Mouse (Mus musculus) forebrain, embryonic 12.5 days (tissue): ENCODE measurements around the gene Tnfsf13b. TPM values are rescaled to one million over a fixed set of nuclear protein-coding genes. Genes with fewer than 3 reads are reported as not detected.

ENCODE experiments used
- ATAC-seq: fragments of 200-750 bp; cut with Nextera tagmentation; 2 replicates; pipeline ENCODE4 v1.8.0; 2017; ENCODE audit warnings: moderate TSS enrichment; ENCODE audit not compliant: low FRiP score
- H3K27ac ChIP-seq: fragments of 300-500 bp; sonication (generic); 2 replicates; pipeline ENCODE4 v1.5.1; 2016; ENCODE audit warnings: mild to moderate bottlenecking
- H3K27me3 ChIP-seq: fragments of 300-500 bp; sonication (generic); 2 replicates; pipeline ENCODE4 v1.6.1; 2016; ENCODE audit warnings: mild to moderate bottlenecking
- H3K36me3 ChIP-seq: fragments of 300-500 bp; sonication (generic); replicated peaks from 2 replicates; pipeline ENCODE4 v1.6.1; 2016; ENCODE audit warnings: mild to moderate bottlenecking
- H3K4me1 ChIP-seq: fragments of 300-500 bp; sonication (generic); 2 replicates; pipeline ENCODE4 v1.6.1; 2016
- H3K4me2 ChIP-seq: fragments of 300-500 bp; sonication (generic); 2 replicates; pipeline ENCODE4 v1.6.1; 2016; ENCODE audit warnings: mild to moderate bottlenecking, moderate library complexity
- H3K4me3 ChIP-seq: fragments of 300-500 bp; sonication (generic); replicated peaks from 2 replicates; pipeline ENCODE4 v1.5.1; 2016; ENCODE audit warnings: mild to moderate bottlenecking
- H3K9ac ChIP-seq: fragments of 300-500 bp; sonication (generic); 2 replicates; pipeline ENCODE4 v1.6.1; 2016; ENCODE audit warnings: mild to moderate bottlenecking
- H3K9me3 ChIP-seq: fragments of 300-500 bp; sonication (generic); 2 replicates; pipeline ENCODE4 v1.6.1; 2016
- WGBS: fragments of 180-500 bp; shearing (Covaris S2); methylation state at CpG from one replicate; pipeline ENCODE4 v1.1.7; 2016; 5-methylcytosine and 5-hydroxymethylcytosine counted together
- polyA plus RNA-seq: library from polyadenylated mRNA; unstranded; fragments of >200 nt; fragmentation: Nextera tagmentation; extraction: Ambion mirVana; gene quantifications from 2 replicates; pipeline ENCODE4 v1.2.1, GENCODE M21; 2016

Tnfsf13b gene
- 0.18 and 0.23 TPM in 2 replicates for polyA plus RNA-seq

DNA sequence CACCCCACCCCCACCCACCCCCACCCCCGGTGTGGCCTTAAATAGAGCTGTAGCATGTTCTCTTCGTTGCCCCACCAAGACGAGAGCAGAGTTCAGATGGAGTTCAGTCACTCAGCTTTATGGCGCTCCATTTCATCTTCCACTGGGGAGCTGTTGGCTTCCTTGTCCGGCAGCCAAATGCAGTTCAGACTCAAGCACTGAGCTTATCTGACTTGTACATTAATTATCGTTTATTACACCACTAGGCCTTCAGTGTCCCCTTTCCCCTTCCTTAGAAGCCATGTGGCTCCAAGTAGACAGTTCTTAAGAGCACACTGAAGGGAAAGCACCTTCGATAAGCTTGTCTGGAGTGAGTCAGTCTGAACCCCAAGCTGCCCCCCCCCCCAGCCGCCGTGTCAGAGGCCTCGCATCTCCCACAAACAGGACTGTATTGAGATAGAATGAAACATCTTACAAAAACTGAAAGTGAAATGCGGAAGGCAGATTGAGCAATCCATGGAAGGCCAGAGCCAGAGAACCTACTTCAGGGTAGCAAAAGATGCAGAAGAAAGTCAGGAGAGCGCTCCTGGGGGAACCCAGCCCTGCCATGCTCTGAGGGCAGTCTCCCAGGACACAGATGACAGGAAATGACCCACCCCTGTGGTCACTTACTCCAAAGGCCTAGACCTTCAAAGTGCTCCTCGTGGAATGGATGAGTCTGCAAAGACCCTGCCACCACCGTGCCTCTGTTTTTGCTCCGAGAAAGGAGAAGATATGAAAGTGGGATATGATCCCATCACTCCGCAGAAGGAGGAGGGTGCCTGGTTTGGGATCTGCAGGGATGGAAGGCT lies at the start of gene Tnfsf13b:
TSS of gene Tnfsf13b (plus strand) at position 312 of the 830 bp plus-strand sequence.
- Histone ChIP-seq H3K4me3 (peak within 1 kb of the TSS; percentile 49), H3K4me2 (peak within 1 kb of the TSS; percentile 81), H3K27me3 (peaks cover 14% of the 10 kb centered on the region), H3K9me3 (no peaks in the 10 kb centered on the region), H3K36me3 (no peaks in the 10 kb centered on the region), H3K27ac (no peak within 1 kb of the TSS), H3K4me1 (peaks cover 12% of the 10 kb centered on the region; the same call in 1 of the 2 replicates), H3K9ac (peak within 1 kb of the TSS; percentile 55)
- 76% methylated on average over 16 of the region's 16 CpGs for WGBS
- no peak for ATAC-seq

DNA sequence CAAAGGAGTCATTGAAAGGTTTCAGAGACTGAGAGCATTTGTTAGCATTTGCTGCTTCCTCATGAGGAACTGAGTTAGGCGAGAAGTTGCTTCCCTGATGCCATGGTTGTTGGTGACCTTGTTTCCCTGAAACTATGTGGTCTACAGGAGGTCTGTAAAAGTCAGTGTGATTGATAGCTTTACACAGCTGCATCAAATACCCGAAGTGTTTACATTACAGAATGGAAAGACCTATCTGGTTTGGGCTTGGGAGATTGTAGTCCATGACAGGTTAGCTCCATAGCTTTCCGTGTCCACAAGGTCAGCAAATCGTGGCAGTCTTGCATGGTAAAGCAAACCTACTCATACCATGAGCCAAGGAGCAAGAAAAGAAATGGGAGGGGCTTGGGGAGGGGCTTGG lies 47.9 kb upstream of the Tnfsf13b start:
- Histone ChIP-seq H3K27me3 (no peaks in the 10 kb centered on the region), H3K27ac (no peak overlapping the region), H3K9ac (no peak overlapping the region), H3K9me3 (no peaks in the 10 kb centered on the region), H3K4me1 (no peaks in the 10 kb centered on the region), H3K4me2 (no peak overlapping the region), H3K4me3 (no peak overlapping the region), H3K36me3 (no peaks in the 10 kb centered on the region)
- 79% methylated on average over 4 of the region's 4 CpGs for WGBS
- ATAC-seq = no peak

DNA sequence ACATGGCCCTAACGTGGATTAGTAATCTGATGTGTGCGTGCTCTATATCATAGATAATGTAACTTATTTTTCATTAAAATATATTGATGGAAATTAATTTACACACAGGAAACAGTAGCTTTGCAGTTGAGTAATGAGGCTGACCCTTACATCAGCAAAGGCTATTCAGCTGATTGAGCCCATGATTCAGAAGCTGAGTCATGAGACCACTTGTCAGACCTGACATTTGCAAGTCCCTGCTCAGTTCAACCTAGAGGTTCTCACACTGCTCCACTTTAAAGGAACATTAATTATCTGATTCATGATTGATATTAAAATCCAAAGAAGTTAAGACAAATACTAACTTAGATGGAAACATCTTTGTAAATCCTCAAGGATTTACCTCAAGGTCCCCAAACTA lies 46.3 kb upstream of the Tnfsf13b start:
- H3K36me3 ChIP-seq = no peaks in the 10 kb centered on the region
- ATAC-seq = no peak

DNA sequence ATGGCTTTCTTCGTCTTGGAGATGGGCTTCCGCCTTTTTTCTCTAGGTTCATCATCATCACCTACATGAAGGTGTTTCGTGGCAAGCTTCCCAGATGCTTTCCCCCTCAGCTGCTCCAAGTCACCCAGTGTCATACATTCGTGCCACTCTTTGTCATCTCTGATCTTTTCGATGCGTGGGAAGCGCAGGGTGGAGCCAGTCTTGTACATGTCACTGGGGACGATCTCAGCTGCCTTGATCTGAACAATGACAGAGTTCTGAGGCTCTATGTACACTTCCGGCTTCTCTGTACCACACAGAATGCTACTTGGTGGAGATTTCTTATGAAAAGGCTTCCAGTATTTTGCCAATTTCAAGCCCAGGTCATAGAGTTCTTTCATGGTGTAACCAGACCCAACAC lies 34.4 kb upstream of the Tnfsf13b start:
- H3K4me1 ChIP-seq = peaks cover 9% of the 10 kb centered on the region
- H3K4me2 ChIP-seq = no peak overlapping the region
- 95% methylated on average over 9 of the region's 9 CpGs for WGBS
- no peak for ATAC-seq
- peaks cover 39% of the 10 kb centered on the region for H3K36me3 ChIP-seq
- H3K9ac ChIP-seq = no peak overlapping the region
- H3K27me3 ChIP-seq = no peaks in the 10 kb centered on the region
- no peak overlapping the region for H3K27ac ChIP-seq
- no peaks in the 10 kb centered on the region for H3K9me3 ChIP-seq
- no peak overlapping the region for H3K4me3 ChIP-seq

More for the DNA sequence above, 46.3 kb upstream of the Tnfsf13b start:
- 97% methylated on average over 2 of the region's 2 CpGs for WGBS
- Histone ChIP-seq H3K4me3 (no peak overlapping the region), H3K4me1 (no peaks in the 10 kb centered on the region), H3K9ac (no peak overlapping the region), H3K4me2 (no peak overlapping the region), H3K9me3 (no peaks in the 10 kb centered on the region), H3K27ac (no peak overlapping the region), H3K27me3 (no peaks in the 10 kb centered on the region)

DNA sequence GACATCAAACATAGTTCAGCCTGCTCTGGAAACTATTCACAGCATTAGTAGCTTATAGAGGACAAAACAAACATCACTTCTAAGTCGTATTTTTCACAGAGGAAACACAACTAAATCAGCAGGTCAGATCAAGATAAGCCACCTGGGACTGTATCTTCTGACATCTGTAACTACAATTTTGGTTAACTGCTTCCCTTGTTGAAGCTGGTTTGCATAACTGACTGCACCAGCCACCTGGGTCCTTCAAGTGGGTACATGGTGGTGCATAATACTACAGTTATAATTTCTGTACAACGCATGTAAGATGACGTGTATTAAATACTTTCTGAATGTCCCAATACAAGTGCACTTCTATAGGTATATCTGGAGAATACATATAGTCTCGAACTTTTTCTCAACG lies 31.0 kb upstream of the Tnfsf13b start:
- H3K9me3 ChIP-seq = no peaks in the 10 kb centered on the region
- H3K27ac ChIP-seq = no peak overlapping the region
- H3K9ac ChIP-seq = no peak overlapping the region
- H3K27me3 ChIP-seq = no peaks in the 10 kb centered on the region
- peaks cover 28% of the 10 kb centered on the region for H3K36me3 ChIP-seq
- 55% methylated on average over 5 of the region's 5 CpGs for WGBS
- no peak for ATAC-seq
- peak overlapping the region; percentile 63 for H3K4me2 ChIP-seq
- peaks cover 33% of the 10 kb centered on the region for H3K4me1 ChIP-seq
- H3K4me3 ChIP-seq = peak overlapping the region; percentile 74

DNA sequence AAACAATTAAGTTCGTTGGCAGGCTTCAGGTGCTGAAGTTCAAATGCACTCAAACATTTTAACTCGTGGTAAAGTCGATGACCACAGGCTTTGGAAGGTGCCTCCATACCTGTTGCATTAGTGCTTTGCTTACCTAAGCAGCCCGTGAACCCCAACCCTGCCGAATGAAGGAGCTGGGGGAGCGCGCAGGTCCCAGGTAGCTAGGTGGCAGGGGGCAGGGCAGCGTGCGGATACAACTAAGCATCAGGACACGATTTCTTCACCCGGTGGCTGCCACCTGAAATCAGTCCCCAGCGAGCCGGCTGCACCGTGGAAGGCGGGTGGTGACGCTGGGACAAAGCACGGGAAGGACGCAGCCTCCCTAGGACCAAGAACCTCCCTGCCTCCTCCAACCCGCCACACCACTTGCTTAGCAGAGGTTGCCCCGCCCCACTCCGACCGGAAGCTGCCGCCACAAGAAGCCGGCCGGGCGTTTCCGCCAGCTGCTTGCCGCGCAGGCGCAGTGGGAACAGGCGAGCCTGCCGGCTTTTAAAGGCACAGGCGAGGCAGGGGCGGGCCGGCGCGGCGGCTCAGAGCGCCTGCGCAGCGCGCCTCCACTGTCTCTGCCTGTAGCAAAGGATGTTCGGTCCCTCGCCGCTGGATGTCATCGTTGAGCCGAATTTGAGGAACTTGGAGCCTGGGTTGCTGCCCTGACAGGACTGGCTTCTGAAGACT lies 30.2 kb upstream of the Tnfsf13b start:
- WGBS = 1% methylated on average over 44 of the region's 47 CpGs
- peak overlapping the region; percentile 46; the same call in 1 of the 2 replicates for H3K27ac ChIP-seq
- peak; percentile 95 for ATAC-seq
- H3K4me3 ChIP-seq = peak overlapping the region; percentile 74
- no peaks in the 10 kb centered on the region for H3K27me3 ChIP-seq
- H3K9me3 ChIP-seq = no peaks in the 10 kb centered on the region
- H3K4me1 ChIP-seq = peaks cover 33% of the 10 kb centered on the region
- H3K9ac ChIP-seq = peak overlapping the region; percentile 62
- peak overlapping the region; percentile 63 for H3K4me2 ChIP-seq
- H3K36me3 ChIP-seq = peaks cover 26% of the 10 kb centered on the region

DNA sequence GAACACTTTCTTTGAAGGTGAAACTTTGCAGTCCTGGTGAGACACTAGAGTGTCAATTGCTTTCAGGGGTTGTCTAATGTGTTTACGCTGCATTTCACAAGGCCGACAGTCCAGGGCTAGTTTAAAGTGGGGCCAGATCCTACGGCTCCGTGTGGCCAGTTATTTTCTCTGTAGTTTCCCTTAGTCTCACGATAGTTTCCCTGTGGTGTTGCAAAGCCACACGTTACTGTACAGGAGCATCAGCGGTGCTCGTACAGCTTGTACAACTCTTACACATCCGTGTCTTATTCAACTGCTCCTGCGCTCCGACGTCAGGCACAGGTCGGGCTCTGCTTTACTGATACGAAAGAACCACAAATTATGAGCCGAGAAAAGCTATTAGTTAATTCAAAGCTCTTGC lies 29.3 kb upstream of the Tnfsf13b start:
- 45% methylated on average over 15 of the region's 15 CpGs for WGBS
- peak; percentile 10; the same call in 1 of the 2 replicates for ATAC-seq

DNA sequence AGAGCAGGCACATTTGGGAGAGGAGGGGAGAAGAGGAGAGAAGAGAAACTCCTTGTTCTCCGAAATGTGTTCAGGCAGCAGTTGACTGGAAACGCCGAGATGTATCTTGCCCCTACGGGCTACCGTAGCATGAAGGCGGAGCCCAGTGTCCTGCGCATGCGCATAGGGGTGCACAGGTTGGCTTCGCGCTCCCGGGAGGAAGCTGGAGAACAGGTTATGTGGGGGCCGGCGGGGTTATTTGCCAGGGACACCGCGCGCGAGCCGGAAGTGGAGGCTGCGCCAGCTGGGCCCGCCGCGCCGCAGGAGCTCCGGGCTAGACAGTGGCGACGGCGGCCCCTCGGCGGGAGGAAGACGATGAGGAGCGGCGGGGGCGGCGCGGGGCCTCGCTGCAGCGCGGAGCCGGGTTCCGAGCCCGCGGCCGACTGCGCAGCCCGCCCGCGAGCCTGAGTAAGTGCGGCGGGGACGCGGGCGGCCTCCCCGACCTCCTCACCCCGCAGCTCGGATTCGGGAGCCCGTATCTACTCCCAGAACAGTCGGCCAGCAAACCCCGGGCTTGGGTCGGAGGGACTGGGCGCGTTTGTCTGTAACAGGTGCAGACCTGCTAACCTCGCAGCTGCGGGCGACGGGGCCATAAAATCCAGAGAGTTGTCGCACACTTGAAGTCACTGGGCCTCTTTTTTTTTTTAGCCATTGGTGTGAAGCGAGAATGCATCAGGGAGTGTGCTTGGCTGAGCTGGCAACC lies 28.5 kb upstream of the Tnfsf13b start, which contains the start of the genes Lig4 and Abhd13:
TSS of gene Lig4 (minus strand) at position 114 of the 742 bp plus-strand sequence.
TSS of gene Abhd13 (plus strand) at position 135 of the 742 bp plus-strand sequence.
- H3K4me2 ChIP-seq = peak within 1 kb of the TSS; percentile 77
- H3K9me3 ChIP-seq = no peaks in the 10 kb centered on the region
- peak within 1 kb of the TSS; percentile 91 for H3K9ac ChIP-seq
- under 1% methylated on average over 68 of the region's 68 CpGs for WGBS
- peak within 1 kb of the TSS; percentile 94 for H3K4me3 ChIP-seq
- peaks cover 9% of the 10 kb centered on the region for H3K36me3 ChIP-seq
- H3K27me3 ChIP-seq = no peaks in the 10 kb centered on the region
- peak within 1 kb of the TSS; percentile 89 for H3K27ac ChIP-seq
- H3K4me1 ChIP-seq = peaks cover 35% of the 10 kb centered on the region
- ATAC-seq = peak; percentile 81

More for the DNA sequence above, 29.3 kb upstream of the Tnfsf13b start:
- no peaks in the 10 kb centered on the region for H3K27me3 ChIP-seq
- H3K36me3 ChIP-seq = peaks cover 16% of the 10 kb centered on the region
- no peaks in the 10 kb centered on the region for H3K9me3 ChIP-seq
- H3K27ac ChIP-seq = 0 out of 2 replicates have a peak overlapping the region, but pooled peaks have one; percentile 89
- H3K9ac ChIP-seq = peak overlapping the region; percentile 91; the same call in 1 of the 2 replicates
- H3K4me3 ChIP-seq = peak overlapping the region; percentile 94
- H3K4me1 ChIP-seq = peaks cover 35% of the 10 kb centered on the region
- peak overlapping the region; percentile 77 for H3K4me2 ChIP-seq

DNA sequence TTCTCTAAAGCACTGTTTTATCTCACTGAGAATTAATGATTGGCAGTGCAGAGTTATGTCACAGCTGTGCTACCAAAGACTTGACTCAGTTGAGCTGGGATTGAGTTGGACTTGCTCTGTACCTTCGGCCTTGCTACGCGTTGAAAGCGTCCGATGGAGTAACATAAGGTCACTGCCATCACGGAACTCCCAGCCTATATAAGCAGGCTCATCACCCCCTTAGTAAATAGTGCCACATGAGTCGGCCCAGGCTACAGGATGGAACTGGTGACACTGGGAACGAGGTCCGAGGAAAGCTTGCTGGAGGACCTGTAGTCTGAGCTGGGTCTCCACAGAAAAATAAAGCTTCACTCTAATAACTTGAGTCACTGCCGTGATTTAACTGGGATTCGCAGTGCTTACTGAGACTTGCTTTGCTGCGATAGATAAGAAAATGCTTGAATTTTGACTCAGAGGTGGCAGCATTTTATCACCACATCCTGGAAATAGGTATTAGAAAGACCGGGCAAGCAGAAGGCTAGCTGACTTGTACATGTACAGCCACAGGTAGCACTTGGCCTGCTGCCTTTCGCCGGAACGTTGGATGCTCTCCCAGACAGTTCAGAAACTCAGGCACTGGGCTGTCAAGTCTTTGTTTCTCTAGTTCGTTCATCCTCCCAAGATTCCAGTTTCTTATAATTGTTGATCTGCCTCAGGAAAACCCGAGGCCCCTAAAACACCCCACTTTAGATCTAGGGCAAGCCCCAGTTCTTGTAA lies 27.6 kb upstream of the Tnfsf13b start:
- H3K9me3 ChIP-seq = no peaks in the 10 kb centered on the region
- H3K27me3 ChIP-seq = no peaks in the 10 kb centered on the region
- H3K4me1 ChIP-seq = peaks cover 35% of the 10 kb centered on the region
- 0 out of 2 replicates have a peak, but pooled peaks cover 4% of the 10 kb centered on the region for H3K36me3 ChIP-seq
- H3K4me3 ChIP-seq = peak overlapping the region; percentile 94
- ATAC-seq = no peak
- H3K27ac ChIP-seq = no peak overlapping the region
- peak overlapping the region; percentile 77 for H3K4me2 ChIP-seq
- 64% methylated on average over 18 of the region's 18 CpGs for WGBS
- H3K9ac ChIP-seq = peak overlapping the region; percentile 91

DNA sequence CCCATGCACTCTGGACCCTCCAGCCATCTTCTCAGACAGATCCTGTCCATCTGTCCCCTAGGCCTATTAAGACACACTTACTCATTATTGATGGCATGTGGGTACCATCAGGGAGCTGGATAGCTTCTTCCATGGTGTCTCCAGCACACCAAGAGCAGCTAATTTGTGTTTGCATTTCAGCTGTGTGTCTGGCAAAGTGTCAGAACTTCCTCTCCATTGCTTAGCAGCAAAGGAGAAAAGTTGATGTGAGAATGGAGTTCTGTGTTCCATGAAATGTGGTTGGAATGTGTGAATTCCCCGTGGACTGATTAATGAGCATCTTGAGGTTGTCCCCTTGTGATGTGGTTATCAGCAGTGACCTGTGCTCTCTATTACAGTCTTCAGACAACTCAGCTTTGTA lies 26.5 kb upstream of the Tnfsf13b start:
- WGBS = 79% methylated on average over 1 of the region's 1 CpGs
- no peak for ATAC-seq
- no peak overlapping the region for H3K4me3 ChIP-seq
- peaks cover 35% of the 10 kb centered on the region for H3K4me1 ChIP-seq
- no peak overlapping the region for H3K9ac ChIP-seq
- H3K4me2 ChIP-seq = no peak overlapping the region
- 0 out of 2 replicates have a peak, but pooled peaks cover 9% of the 10 kb centered on the region for H3K36me3 ChIP-seq
- no peaks in the 10 kb centered on the region for H3K9me3 ChIP-seq
- no peaks in the 10 kb centered on the region for H3K27me3 ChIP-seq
- no peak overlapping the region for H3K27ac ChIP-seq

DNA sequence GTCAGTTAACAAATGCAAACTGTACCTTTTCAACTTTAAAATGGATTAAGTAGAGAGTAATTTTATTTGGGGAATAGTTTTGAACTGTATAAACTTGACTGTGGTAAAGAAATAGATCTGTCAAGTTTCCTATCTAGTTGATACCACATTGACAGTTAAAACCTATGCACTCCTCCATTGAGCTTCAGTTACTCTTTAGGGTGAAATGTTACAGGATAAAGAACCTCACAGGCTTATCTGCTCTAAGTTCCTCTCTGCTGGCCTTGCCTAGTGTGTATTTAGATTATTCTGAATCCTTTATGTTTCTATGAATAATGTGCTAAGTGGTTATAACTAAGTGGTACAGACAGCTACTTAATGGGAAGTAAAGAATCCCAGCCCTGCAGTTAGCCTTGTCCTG lies 26.1 kb upstream of the Tnfsf13b start:
- H3K4me1 ChIP-seq = peaks cover 32% of the 10 kb centered on the region
- H3K36me3 ChIP-seq = 0 out of 2 replicates have a peak, but pooled peaks cover 9% of the 10 kb centered on the region
- no peaks in the 10 kb centered on the region for H3K27me3 ChIP-seq
- H3K27ac ChIP-seq = no peak overlapping the region
- no peak overlapping the region for H3K4me3 ChIP-seq
- H3K9me3 ChIP-seq = no peaks in the 10 kb centered on the region
- no peak overlapping the region for H3K9ac ChIP-seq
- ATAC-seq = no peak
- no peak overlapping the region for H3K4me2 ChIP-seq
